Mouse (Mus musculus) naive thymus-derived CD4-positive, alpha-beta T cell, adult 2 months (primary cell): ENCODE data around the gene Fam168b.

Source experiments
- DNase-seq: peaks from one replicate; pipeline ENCODE4 v3.0.0-alpha.2; 2011; ENCODE audit warnings: low read depth

Fam168b gene

GRCm38 (mm10) chr1:34850343-34851136, 7.7 kb upstream of the Fam168b start:
- DNase-seq: no peak

GRCm38 (mm10) chr1:34849745-34850342, 7.0 kb upstream of the Fam168b start, which contains the start of gene Plekhb2:
TSS of gene Plekhb2 (plus strand) at chr1:34849976.
- peak; percentile 91 for DNase-seq

- no peak for DNase-seq
These were observed 4.2 kb upstream of the Fam168b start for GRCm38 (mm10) chr1:34847070-34847469.

- no peak for DNase-seq
These were observed 440 bp downstream of the Fam168b start for GRCm38 (mm10) chr1:34842389-34842861.

GRCm38 (mm10) chr1:34841709-34842388, 1.0 kb downstream of the Fam168b start:
- DNase-seq: no peak

- DNase-seq: no peak
These were observed 3.6 kb downstream of the Fam168b start for GRCm38 (mm10) chr1:34839241-34839640.

GRCm38 (mm10) chr1:34837951-34838689, 4.7 kb downstream of the Fam168b start:
- no peak for DNase-seq

- no peak for DNase-seq
These were observed 8.0 kb downstream of the Fam168b start for GRCm38 (mm10) chr1:34834904-34835303.

- peak; percentile 79 for DNase-seq
These were observed 11.5 kb downstream of the Fam168b start for GRCm38 (mm10) chr1:34831381-34831780.

- no peak for DNase-seq
These were observed 11.9 kb downstream of the Fam168b start for GRCm38 (mm10) chr1:34830934-34831333.

- DNase-seq: no peak
These were observed 14.2 kb downstream of the Fam168b start for GRCm38 (mm10) chr1:34828528-34829294.

- no peak for DNase-seq
These were observed 15.0 kb downstream of the Fam168b start for GRCm38 (mm10) chr1:34827900-34828299.

GRCm38 (mm10) chr1:34825909-34826308, 17.0 kb downstream of the Fam168b start:
- DNase-seq: no peak

- no peak for DNase-seq
These were observed 18.7 kb downstream of the Fam168b start for GRCm38 (mm10) chr1:34824208-34824607.

- DNase-seq: no peak
These were observed 19.5 kb downstream of the Fam168b start for GRCm38 (mm10) chr1:34823353-34823752.

GRCm38 (mm10) chr1:34822746-34823145, 20.1 kb downstream of the Fam168b start:
- DNase-seq: no peak

- no peak for DNase-seq
These were observed 20.9 kb downstream of the Fam168b start for GRCm38 (mm10) chr1:34822003-34822402.

- DNase-seq: no peak
These were observed 21.5 kb downstream of the Fam168b start for GRCm38 (mm10) chr1:34821411-34821810.

- DNase-seq: no peak
These were observed 23.5 kb downstream of the Fam168b start for GRCm38 (mm10) chr1:34819225-34819910.

GRCm38 (mm10) chr1:34815843-34816242, 27.0 kb downstream of the Fam168b start:
- DNase-seq: no peak
